Mouse (Mus musculus): ENCODE data around the gene Zbtb3. TPM values are rescaled to one million over a fixed set of nuclear protein-coding genes. Genes with fewer than 3 reads are reported as not detected.
"Not testable (repeated sequence)": the region's sequence is repeated elsewhere in the genome, so short reads cannot be mapped to it uniquely, and the experiment has no call there.

The Zbtb3 gene
- polyA plus RNA-seq, 1 experiment from 2014 or later, result 2.9 TPM

DNA sequence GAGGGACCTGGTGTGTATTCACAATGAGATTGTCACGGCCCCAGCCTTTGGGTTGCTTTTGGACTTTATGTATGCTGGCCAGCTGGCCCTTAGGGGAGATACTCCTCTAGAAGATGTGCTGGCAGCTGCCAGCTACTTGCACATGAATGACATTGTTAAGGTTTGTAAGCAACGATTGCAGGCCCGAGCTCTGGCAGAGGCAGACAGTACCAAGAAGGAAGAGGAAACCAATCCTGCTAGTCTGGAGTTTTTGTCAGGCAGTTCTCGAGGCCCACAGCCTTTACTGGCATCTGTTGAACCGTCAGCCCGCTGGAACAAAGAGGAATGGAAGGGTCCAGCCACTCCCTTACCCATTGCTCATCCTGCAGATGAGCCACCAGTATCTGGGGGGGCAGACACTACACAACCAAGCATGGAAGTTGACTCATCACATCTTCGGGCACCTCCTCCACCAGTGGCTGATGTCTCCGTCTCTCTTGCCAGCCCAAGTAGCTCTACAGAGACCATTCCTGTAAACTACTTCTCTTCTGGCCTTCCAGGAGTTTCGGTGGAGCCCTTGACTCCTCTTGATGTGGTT lies 937 bp downstream of the Zbtb3 start:
- no peak for DNase-seq (ENCODE audit: low spot score)

- no peak for DNase-seq (ENCODE audit: low spot score)
Observed at GRCm38 (mm10) chr19:8803879-8804660, 1.7 kb downstream of the Zbtb3 start.

DNA sequence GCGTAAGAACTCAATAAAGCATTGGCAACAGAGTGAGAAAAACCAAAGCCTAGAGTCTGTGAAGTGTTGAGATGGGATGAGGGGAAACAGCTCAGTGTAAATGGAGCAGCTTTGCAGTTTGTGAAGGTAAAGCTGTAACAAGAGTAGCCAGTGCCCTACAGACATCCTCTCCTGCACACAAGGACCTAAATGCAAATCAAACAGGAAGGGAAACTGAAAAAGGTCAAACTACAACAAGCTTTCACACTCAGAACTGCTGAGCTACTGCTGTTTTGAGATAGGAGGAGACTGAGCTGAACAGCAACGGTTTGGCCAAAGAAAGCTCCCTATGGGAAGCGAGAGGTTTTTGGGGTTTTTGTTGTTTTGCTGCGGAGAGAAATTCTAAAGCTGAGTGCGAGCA lies 4.5 kb downstream of the Zbtb3 start:
- no peak for DNase-seq (ENCODE audit: low spot score)

- no peak for DNase-seq (ENCODE audit: low spot score)
Observed at GRCm38 (mm10) chr19:8815812-8816211, 13.5 kb downstream of the Zbtb3 start.

GRCm38 (mm10) chr19:8817001-8817400 lies 14.6 kb downstream of the Zbtb3 start:
- no peak for DNase-seq (ENCODE audit: low spot score)

GRCm38 (mm10) chr19:8818301-8818798 lies 16.0 kb downstream of the Zbtb3 start:
- peak; percentile 18 for DNase-seq (ENCODE audit: low spot score)

- peak; percentile 97 for DNase-seq (ENCODE audit: low spot score)
Observed at GRCm38 (mm10) chr19:8818801-8819595, 16.6 kb downstream of the Zbtb3 start, which contains the start of gene Ttc9c. Gene Ttc9c (minus strand): TSS chr19:8819333.

DNA sequence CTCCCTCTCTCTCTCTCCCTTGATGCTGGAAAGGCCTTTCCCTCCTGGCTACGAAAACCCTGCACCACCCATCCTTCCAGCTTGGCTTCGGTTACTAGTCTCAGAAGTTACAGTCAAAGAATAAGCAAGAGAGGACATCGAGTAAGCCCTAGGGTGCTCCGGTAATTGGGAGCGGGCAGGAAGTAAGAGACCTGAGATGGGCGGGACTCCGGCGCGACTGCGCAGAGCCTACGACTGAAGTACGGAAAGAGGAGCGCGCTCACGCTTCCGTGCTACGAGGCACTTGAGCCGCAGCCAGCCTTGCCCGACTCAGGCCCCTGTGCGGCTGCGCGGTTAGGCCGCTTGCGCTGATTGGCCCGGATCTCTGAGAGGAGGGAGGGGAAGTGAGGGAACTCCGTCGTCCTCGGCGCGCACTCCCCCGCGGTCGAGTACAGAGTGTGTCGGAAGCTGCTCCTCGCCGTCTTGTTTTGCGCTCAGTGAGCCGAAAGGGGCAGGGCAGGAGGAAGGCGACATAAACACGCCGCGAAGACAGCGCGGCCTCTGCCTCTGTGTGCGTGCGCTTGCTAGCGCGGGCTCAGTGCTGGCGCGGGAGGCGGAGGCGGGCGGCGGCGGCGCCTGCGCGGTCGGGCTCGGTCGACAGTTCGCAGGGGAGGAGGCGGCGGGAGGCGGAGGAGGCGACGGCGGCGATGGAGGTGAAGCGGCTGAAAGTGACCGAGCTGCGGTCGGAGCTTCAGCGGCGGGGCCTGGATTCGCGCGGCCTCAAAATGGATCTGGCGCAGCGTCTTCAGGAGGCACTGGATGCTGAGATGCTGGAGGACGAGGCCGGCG lies 17.5 kb downstream of the Zbtb3 start, which contains the start of gene Hnrnpul2:
TSS of gene Hnrnpul2 (plus strand) at position 415 of the 828 bp plus-strand sequence.
- DNase-seq (ENCODE audit: low spot score), result peak; percentile 100

DNA sequence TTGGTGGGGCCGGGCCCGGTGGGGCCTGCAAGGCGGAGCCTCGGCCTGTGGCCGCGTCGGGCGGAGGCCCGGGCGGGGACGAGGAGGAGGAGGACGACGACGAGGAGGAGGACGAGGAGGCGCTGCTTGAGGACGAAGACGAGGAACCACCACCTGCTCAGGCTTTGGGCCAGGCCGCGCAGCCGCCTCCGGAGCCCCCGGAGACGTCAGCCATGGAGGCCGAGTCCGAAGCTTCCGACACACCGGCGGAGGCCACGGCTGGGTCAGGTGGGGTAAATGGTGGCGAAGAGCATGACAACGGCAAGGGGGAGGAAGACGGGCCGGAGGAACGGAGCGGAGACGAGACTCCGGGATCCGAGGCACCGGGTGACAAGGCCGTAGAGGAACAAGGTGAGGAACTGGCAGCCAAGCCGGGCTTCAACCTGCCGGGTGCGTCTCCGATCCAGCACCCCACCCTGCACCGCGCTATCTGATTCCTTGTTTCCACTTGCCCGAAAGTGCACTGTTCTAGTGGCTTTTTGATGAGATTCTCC lies 18.1 kb downstream of the Zbtb3 start:
- no peak for DNase-seq (ENCODE audit: low spot score)

GRCm38 (mm10) chr19:8821146-8821545 lies 18.8 kb downstream of the Zbtb3 start:
- DNase-seq (ENCODE audit: low spot score), result no peak

DNA sequence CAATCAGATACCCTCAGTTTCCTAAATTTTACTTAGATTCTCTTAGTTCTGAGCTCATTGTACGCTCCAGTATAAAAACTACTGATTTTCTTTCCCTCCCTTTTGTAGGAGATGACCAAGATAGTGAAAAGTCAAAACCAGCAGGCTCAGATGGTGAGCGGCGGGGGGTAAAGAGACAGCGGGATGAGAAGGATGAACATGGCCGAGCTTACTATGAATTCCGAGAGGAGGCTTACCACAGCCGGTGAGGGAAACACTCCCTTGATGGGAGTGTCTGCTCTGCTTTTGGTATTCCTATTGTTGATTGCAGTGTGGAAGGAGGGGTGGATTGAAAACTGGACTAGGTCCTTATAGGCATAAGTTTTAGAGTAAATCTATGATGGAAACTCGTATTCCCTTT lies 20.3 kb downstream of the Zbtb3 start:
- DNase-seq (ENCODE audit: low spot score), result no peak

DNA sequence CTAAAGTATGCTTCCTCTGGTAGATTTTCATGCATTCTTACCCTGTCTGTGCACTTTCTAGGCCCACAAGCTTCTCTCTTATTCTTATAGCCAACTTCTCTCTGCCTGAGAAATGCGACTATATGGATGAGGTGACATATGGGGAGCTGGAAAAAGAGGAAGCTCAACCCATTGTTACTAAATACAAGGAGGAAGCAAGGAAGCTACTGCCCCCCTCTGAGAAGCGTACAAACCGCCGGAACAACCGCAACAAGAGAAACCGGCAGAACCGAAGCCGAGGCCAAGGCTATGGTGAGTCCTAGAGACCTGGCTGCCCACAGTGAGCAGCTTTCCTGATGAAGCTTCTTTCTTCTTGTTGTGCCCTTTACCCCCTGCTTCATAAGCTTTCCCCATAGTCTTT lies 27.3 kb downstream of the Zbtb3 start, which contains the start of gene AC129217.1:
TSS of gene AC129217.1 (plus strand) at position 114 of the 400 bp plus-strand sequence.
- no peak for DNase-seq (ENCODE audit: low spot score)

DNA sequence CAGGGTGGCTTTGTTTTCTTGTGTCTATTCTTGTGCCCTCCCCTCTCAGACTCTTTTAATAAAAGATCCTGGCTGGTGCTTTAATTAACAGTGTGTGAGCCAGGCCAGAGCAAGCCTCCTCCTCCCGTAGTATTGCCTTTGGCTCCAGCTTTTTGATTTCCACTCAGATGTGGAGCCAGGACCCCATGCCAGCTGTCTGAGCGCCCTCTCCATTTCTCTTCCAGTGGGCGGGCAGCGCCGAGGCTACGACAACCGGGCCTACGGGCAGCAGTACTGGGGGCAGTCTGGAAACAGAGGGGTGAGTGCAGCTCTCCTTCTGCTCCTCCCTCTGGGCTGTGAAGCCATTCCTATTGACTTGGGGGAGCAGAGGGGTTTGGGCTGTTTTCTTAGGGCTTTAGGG lies 28.3 kb downstream of the Zbtb3 start:
- DNase-seq (ENCODE audit: low spot score), result no peak

GRCm38 (mm10) chr19:8831262-8831661 lies 28.9 kb downstream of the Zbtb3 start:
- DNase-seq (ENCODE audit: low spot score), result no peak

GRCm38 (mm10) chr19:8832971-8833370 lies 30.6 kb downstream of the Zbtb3 start:
- DNase-seq (ENCODE audit: low spot score), result no peak

DNA sequence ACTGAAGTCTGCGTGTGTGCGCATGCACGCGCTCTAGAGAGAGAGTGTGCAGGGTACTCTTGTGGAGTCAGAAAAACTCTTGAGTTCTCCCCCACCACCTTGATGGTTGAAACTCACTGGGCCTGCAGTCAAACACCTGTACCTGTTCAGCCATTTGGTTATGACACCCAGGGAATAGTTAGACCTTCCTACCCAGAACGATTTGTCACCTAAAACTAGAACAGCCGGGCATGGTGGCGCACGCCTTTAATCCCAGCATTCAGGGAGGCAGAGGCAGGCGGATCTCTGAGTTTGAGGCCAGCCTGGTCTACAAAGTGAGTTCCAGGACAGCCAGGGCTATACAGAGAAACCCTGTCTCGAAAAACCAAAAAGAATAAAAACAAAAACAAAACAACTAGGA lies 34.0 kb downstream of the Zbtb3 start:
- DNase-seq (ENCODE audit: low spot score), result not testable (repeated sequence)

GRCm38 (mm10) chr19:8837251-8837791 lies 35.0 kb downstream of the Zbtb3 start, which contains the start of gene Bscl2:
Gene Bscl2 (plus strand): TSS chr19:8837467.
- peak; percentile 84 for DNase-seq (ENCODE audit: low spot score)

- DNase-seq (ENCODE audit: low spot score), result peak; percentile 39
Observed at GRCm38 (mm10) chr19:8838041-8838730, 35.8 kb downstream of the Zbtb3 start.

GRCm38 (mm10) chr19:8839103-8839907 lies 37.0 kb downstream of the Zbtb3 start, which contains the start of gene Gng3:
Gene Gng3 (minus strand): TSS chr19:8839194.
- DNase-seq (ENCODE audit: low spot score), result no peak
